Mouse (Mus musculus) skeletal muscle tissue, adult 2 months (tissue): ENCODE results near the gene Dock2.

Experiments
- DNase-seq: peaks from one replicate; pipeline ENCODE4 v3.0.0-alpha.2; 2012; ENCODE audit warnings: low read depth, low spot score

Gene Dock2

DNA sequence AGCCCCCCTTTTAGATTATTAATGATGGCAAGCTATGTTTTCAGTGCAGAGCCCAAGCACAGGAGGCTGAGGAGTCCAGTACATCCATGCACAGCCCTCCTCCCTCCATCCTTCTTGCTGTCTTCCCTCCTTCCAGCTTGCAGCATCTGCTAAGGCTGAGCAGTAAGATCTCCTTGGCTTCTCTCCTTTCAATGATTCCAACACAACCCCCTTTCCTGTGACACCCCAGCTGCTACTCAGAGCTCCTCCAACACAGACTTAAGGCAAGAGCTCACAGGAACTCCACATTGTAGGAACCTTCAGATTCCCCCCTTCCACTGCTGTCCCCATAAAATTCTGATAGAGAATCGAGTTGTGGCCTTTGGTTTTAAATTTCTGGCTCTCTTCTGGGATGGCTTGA, 580.9 kb downstream of the Dock2 start:
- DNase-seq: no peak

GRCm38 (mm10) chr11:34195142-34195541, 588.5 kb downstream of the Dock2 start:
- DNase-seq: no peak

- no peak for DNase-seq
Measured at GRCm38 (mm10) chr11:34194158-34194941, 589.3 kb downstream of the Dock2 start.

GRCm38 (mm10) chr11:34193658-34194057, 590.0 kb downstream of the Dock2 start:
- no peak for DNase-seq

GRCm38 (mm10) chr11:34184266-34184665, 599.4 kb downstream of the Dock2 start:
- DNase-seq: no peak

DNA sequence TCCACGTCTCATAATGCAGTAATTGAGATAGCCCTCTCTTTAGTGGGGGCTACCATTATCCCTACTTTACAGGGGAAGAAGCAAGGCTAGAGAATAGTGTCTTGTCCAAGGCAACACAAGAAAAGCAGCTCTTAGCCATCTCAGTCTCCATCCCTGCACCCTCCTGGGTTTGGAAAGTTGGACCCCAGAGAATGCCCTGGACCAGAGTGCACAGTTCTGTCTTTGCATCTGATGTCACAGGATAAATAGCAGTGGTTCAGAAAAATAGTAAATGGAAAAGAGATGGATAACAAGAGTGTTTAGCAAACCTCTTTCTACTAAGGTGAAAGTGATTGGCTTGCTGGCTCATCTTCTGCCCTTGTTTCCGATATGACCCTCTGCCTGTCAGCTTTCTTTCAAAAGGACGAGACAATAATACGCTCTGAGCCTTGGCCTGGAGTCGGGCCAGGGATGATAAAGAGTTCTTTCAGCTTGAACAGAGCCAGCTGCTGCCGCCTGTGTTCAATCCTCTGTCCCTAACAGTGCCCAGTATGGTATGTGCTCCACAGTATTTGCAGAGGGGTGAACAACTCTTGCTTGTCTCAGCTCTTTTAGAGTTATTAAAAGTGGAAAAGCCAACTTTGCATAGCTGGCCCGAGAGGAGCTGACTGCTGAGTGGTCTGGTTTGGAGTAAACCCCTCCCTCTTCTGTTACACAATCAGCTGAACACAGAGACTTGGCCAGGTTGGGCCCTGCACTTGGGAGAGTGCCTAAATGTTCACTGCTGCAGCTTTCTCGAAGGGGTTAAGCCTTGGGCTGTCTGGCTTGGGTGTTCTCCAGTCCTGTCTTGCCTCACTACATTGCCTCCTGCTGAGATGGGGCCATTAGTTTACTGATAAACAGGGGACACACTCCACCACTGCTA, 602.2 kb downstream of the Dock2 start:
- peak; percentile 47 for DNase-seq

DNA sequence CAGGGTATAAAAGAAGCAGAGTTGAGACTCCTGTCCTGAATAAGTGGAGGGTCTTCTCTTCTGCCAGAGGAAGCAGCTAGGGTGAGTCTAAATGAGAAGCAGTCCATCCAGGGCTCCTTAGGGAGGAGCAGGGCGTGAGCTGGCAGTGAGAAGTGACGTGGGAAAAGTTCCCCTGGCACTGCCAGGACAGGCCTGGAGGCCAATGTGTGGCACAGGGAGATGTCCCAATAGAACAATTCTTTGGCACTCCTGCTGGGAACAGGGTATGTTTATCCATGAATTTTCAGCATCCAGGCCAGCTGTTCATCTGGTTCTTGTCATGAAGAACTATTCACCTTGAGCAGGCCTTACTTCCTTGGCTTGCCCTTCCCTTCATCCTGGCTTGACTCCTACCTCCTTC, 604.9 kb downstream of the Dock2 start:
- DNase-seq: no peak
